In genomic region chr5:134046086-134046485, GRCm38 (mm10) we compare ENCODE assay signal across 20 mouse cellular contexts. TPM values are rescaled to one million over a fixed set of nuclear protein-coding genes. Genes with fewer than 3 reads are reported as not detected.
DNase-seq lines count a peak whose midpoint lies in the region; ATAC-seq lines count a peak whose summit lies in the region.
"Had no signal": no experiment of that assay in that cellular context is flagged by ENCODE, and none has a peak within 500 bp of the region (broad histone marks: within the 10 kb centered on the region; RNA-seq: fewer than 3 reads in every experiment).

No protein-coding gene starts in this region.

- no peak overlapping the region for H3K27ac ChIP-seq in forebrain, embryonic 14.5 days (ENCODE audit: low read depth, low read length)
- no peak overlapping the region for H3K27ac ChIP-seq in forebrain, embryonic 16.5 days (ENCODE audit: low read length)
- H3K27ac ChIP-seq: embryonic facial prominence, embryonic 13.5 days; embryonic facial prominence, embryonic 15.5 days; forebrain, embryonic 13.5 days had no signal

- no peaks in the 10 kb centered on the region for H3K4me1 ChIP-seq in forebrain, embryonic 14.5 days (ENCODE audit: control insufficient read depth, insufficient read depth, low read length)
- 0 out of 2 replicates have a peak, but pooled peaks cover 2% of the 10 kb centered on the region for H3K4me1 ChIP-seq in forebrain, embryonic 16.5 days (replicated peaks; ENCODE audit: control insufficient read depth, insufficient read depth, low read length)
- H3K4me1 ChIP-seq: embryonic facial prominence, embryonic 15.5 days had no signal

- DNase-seq in forebrain, embryonic 14.5 days (ENCODE audit: low spot score), result peak; percentile 10
- peak; percentile 49 for DNase-seq in retina, embryonic 14.5 days (ENCODE audit: low spot score)
- DNase-seq in adipocyte (ENCODE audit: low spot score), result no peak
- DNase-seq: adrenal gland, adult 8-10 months; adrenal gland, postnatal 14 days; adrenal gland, postnatal 36 days; cerebellum, adult 11 months; cerebellum, adult 18-20 months; cerebellum, adult 8-10 months; cerebellum, adult 9-11 months; cerebellum, postnatal 14 days; cerebellum, postnatal 36 days; embryo, embryonic 11 days; forebrain, postnatal 0 days had no signal

- H3K4me2 ChIP-seq in forebrain, embryonic 14.5 days (ENCODE audit: low read length), result no peak overlapping the region
- H3K4me2 ChIP-seq in forebrain, embryonic 16.5 days (ENCODE audit: low read length), result no peak overlapping the region
- H3K4me2 ChIP-seq: embryonic facial prominence, embryonic 13.5 days; embryonic facial prominence, embryonic 15.5 days; forebrain, embryonic 13.5 days had no signal

- H3K27me3 ChIP-seq in forebrain, embryonic 14.5 days (replicated peaks; ENCODE audit: control insufficient read depth, insufficient read depth, low read length), result no peaks in the 10 kb centered on the region
- H3K27me3 ChIP-seq in forebrain, embryonic 16.5 days (replicated peaks; ENCODE audit: control insufficient read depth, insufficient read depth, low read length), result no peaks in the 10 kb centered on the region
- H3K27me3 ChIP-seq: embryonic facial prominence, embryonic 13.5 days; embryonic facial prominence, embryonic 15.5 days; forebrain, embryonic 13.5 days had no signal

- H3K4me3 ChIP-seq in forebrain, embryonic 14.5 days (ENCODE audit: low read depth, low read length), result no peak overlapping the region
- H3K4me3 ChIP-seq in forebrain, embryonic 16.5 days (replicated peaks; ENCODE audit: low read length), result no peak overlapping the region
- H3K4me3 ChIP-seq: embryonic facial prominence, embryonic 13.5 days; embryonic facial prominence, embryonic 15.5 days; erythroblast, embryonic 14.5 days; forebrain, embryonic 13.5 days had no signal

- no peaks in the 10 kb centered on the region for H3K36me3 ChIP-seq in forebrain, embryonic 14.5 days (ENCODE audit: control insufficient read depth, insufficient read depth, low read length)
- H3K36me3 ChIP-seq in forebrain, embryonic 16.5 days (ENCODE audit: control insufficient read depth, insufficient read depth), result no peaks in the 10 kb centered on the region
- H3K36me3 ChIP-seq: embryonic facial prominence, embryonic 13.5 days; embryonic facial prominence, embryonic 15.5 days had no signal

- ATAC-seq in forebrain, embryonic 14.5 days, result no peak
- ATAC-seq in forebrain, embryonic 16.5 days, result no peak
- no peak for ATAC-seq in erythroid progenitor cell, adult 5-6 weeks (replicated peaks; ENCODE audit: low FRiP score, poor library complexity, severe bottlenecking)
- ATAC-seq: forebrain, embryonic 13.5 days; forebrain, postnatal 0 days had no signal

- no peaks in the 10 kb centered on the region for H3K9me3 ChIP-seq in forebrain, embryonic 14.5 days (replicated peaks; ENCODE audit: control insufficient read depth, low read length)
- no peaks in the 10 kb centered on the region for H3K9me3 ChIP-seq in forebrain, embryonic 16.5 days (ENCODE audit: control insufficient read depth, low read length)
- H3K9me3 ChIP-seq: embryonic facial prominence, embryonic 13.5 days; embryonic facial prominence, embryonic 15.5 days; forebrain, embryonic 13.5 days had no signal

- 11% methylated on average over 6 of the region's 6 CpGs for WGBS in forebrain, embryonic 14.5 days
- 12% methylated on average over 6 of the region's 6 CpGs for WGBS in forebrain, embryonic 16.5 days

- H3K9ac ChIP-seq in forebrain, embryonic 14.5 days (ENCODE audit: low read length), result no peak overlapping the region
- H3K9ac ChIP-seq in forebrain, embryonic 16.5 days (replicated peaks; ENCODE audit: low read depth, low read length), result no peak overlapping the region
- H3K9ac ChIP-seq: embryonic facial prominence, embryonic 13.5 days; embryonic facial prominence, embryonic 15.5 days; forebrain, embryonic 13.5 days; forebrain, postnatal 0 days had no signal

RNA-seq across cellular contexts. Expression of gene Castor2, which starts 53.4 kb away (rescaled TPM):
- polyA plus RNA-seq in forebrain, embryonic 14.5 days (2014; fragmentation: Nextera tagmentation; extraction: Ambion mirVana), result 21.9 and 23.1 TPM in 2 replicates
- 29.2 and 31.4 TPM in 2 replicates for polyA plus RNA-seq in forebrain, embryonic 16.5 days (2015; fragmentation: Nextera tagmentation; extraction: Ambion mirVana)
- total RNA-seq in erythroid progenitor cell, adult 5-6 weeks (2015; ENCODE audit: low replicate concordance), result 12.3 TPM in 1 of 2 replicates, not detected in the other
- total RNA-seq in erythroid progenitor cell, adult 5-6 weeks (2017; ENCODE audit: low replicate concordance), result 0.39 and 0.45 TPM in 2 replicates
